Mouse (Mus musculus): ENCODE results near the gene Olfr1216. TPM values are rescaled to one million over a fixed set of nuclear protein-coding genes. Genes with fewer than 3 reads are reported as not detected.

The Olfr1216 gene
- polyA plus RNA-seq (2014; fragmentation: Illumina TruSeq; extraction: RNeasy Lipid Tissue Mini Kit (QIAGEN cat#74804); ENCODE audit: low read depth, low replicate concordance) = not detected

GRCm38 (mm10) chr2:89018240-89018639 lies at the start of gene Olfr1216:
Gene Olfr1216 (minus strand): TSS chr2:89018340.

GRCm38 (mm10) chr2:89061087-89061486 lies 42.9 kb upstream of the Olfr1216 start, which contains the start of gene Olfr1218:
Gene Olfr1218 (minus strand): TSS chr2:89061187.

GRCm38 (mm10) chr2:89031965-89032364 lies 13.8 kb upstream of the Olfr1216 start, which contains the start of gene Olfr1217:
Gene Olfr1217 (minus strand): TSS chr2:89032065.

GRCm38 (mm10) chr2:89006873-89007272 lies 11.3 kb downstream of the Olfr1216 start, which contains the start of gene Olfr1215:
Gene Olfr1215 (minus strand): TSS chr2:89006973.

GRCm38 (mm10) chr2:88992553-88992952 lies 25.6 kb downstream of the Olfr1216 start, which contains the start of gene Olfr1214:
Gene Olfr1214 (minus strand): TSS chr2:88992653.

GRCm38 (mm10) chr2:88980181-88980580 lies 38.0 kb downstream of the Olfr1216 start, which contains the start of gene Gm13762:
Gene Gm13762 (minus strand): TSS chr2:88980281.

Other genes starting within 250 kb of the Olfr1216 start
- not detected for gene Olfr1200, start 247.9 kb downstream of the Olfr1216 start, polyA plus RNA-seq (2014; fragmentation: Illumina TruSeq; extraction: RNeasy Lipid Tissue Mini Kit (QIAGEN cat#74804); ENCODE audit: low read depth, low replicate concordance)
- gene Olfr1201, start 225.3 kb downstream of the Olfr1216 start, polyA plus RNA-seq (2014; fragmentation: Illumina TruSeq; extraction: RNeasy Lipid Tissue Mini Kit (QIAGEN cat#74804); ENCODE audit: low read depth, low replicate concordance) = not detected
- not detected for gene Olfr1202, start 203.8 kb downstream of the Olfr1216 start, polyA plus RNA-seq (2014; fragmentation: Illumina TruSeq; extraction: RNeasy Lipid Tissue Mini Kit (QIAGEN cat#74804); ENCODE audit: low read depth, low replicate concordance)
- not detected for gene Olfr1205, start 188.6 kb downstream of the Olfr1216 start, polyA plus RNA-seq (2014; fragmentation: Illumina TruSeq; extraction: RNeasy Lipid Tissue Mini Kit (QIAGEN cat#74804); ENCODE audit: low read depth, low replicate concordance)
- gene Olfr1204, start 169.0 kb downstream of the Olfr1216 start, polyA plus RNA-seq (2014; fragmentation: Illumina TruSeq; extraction: RNeasy Lipid Tissue Mini Kit (QIAGEN cat#74804); ENCODE audit: low read depth, low replicate concordance) = not detected
- not detected for gene Olfr1206, start 155.1 kb downstream of the Olfr1216 start, polyA plus RNA-seq (2014; fragmentation: Illumina TruSeq; extraction: RNeasy Lipid Tissue Mini Kit (QIAGEN cat#74804); ENCODE audit: low read depth, low replicate concordance)
- not detected for gene Olfr1208, start 116.0 kb downstream of the Olfr1216 start, polyA plus RNA-seq (2014; fragmentation: Illumina TruSeq; extraction: RNeasy Lipid Tissue Mini Kit (QIAGEN cat#74804); ENCODE audit: low read depth, low replicate concordance)
- not detected for gene Olfr1209, start 103.2 kb downstream of the Olfr1216 start, polyA plus RNA-seq (2014; fragmentation: Illumina TruSeq; extraction: RNeasy Lipid Tissue Mini Kit (QIAGEN cat#74804); ENCODE audit: low read depth, low replicate concordance)
- not detected for gene Olfr1211, start 80.2 kb downstream of the Olfr1216 start, polyA plus RNA-seq (2014; fragmentation: Illumina TruSeq; extraction: RNeasy Lipid Tissue Mini Kit (QIAGEN cat#74804); ENCODE audit: low read depth, low replicate concordance)
- not detected for gene Olfr1212, start 64.4 kb downstream of the Olfr1216 start, polyA plus RNA-seq (2014; fragmentation: Illumina TruSeq; extraction: RNeasy Lipid Tissue Mini Kit (QIAGEN cat#74804); ENCODE audit: low read depth, low replicate concordance)
- not detected for gene Gm13762, start 38.1 kb downstream of the Olfr1216 start, polyA plus RNA-seq (2014; fragmentation: Illumina TruSeq; extraction: RNeasy Lipid Tissue Mini Kit (QIAGEN cat#74804); ENCODE audit: low read depth, low replicate concordance)
- not detected for gene Olfr1214, start 25.7 kb downstream of the Olfr1216 start, polyA plus RNA-seq (2014; fragmentation: Illumina TruSeq; extraction: RNeasy Lipid Tissue Mini Kit (QIAGEN cat#74804); ENCODE audit: low read depth, low replicate concordance)
- gene Olfr1215, start 11.4 kb downstream of the Olfr1216 start, polyA plus RNA-seq (2014; fragmentation: Illumina TruSeq; extraction: RNeasy Lipid Tissue Mini Kit (QIAGEN cat#74804); ENCODE audit: low read depth, low replicate concordance) = not detected
- gene Olfr1217, start 13.7 kb upstream of the Olfr1216 start, polyA plus RNA-seq (2014; fragmentation: Illumina TruSeq; extraction: RNeasy Lipid Tissue Mini Kit (QIAGEN cat#74804); ENCODE audit: low read depth, low replicate concordance) = not detected
- not detected for gene Olfr1218, start 42.8 kb upstream of the Olfr1216 start, polyA plus RNA-seq (2014; fragmentation: Illumina TruSeq; extraction: RNeasy Lipid Tissue Mini Kit (QIAGEN cat#74804); ENCODE audit: low read depth, low replicate concordance)
- gene Olfr1219, start 65.2 kb upstream of the Olfr1216 start, polyA plus RNA-seq (2014; fragmentation: Illumina TruSeq; extraction: RNeasy Lipid Tissue Mini Kit (QIAGEN cat#74804); ENCODE audit: low read depth, low replicate concordance) = not detected
- gene Olfr1220, start 88.5 kb upstream of the Olfr1216 start, polyA plus RNA-seq (2014; fragmentation: Illumina TruSeq; extraction: RNeasy Lipid Tissue Mini Kit (QIAGEN cat#74804); ENCODE audit: low read depth, low replicate concordance) = not detected
- not detected for gene Olfr1221, start 98.9 kb upstream of the Olfr1216 start, polyA plus RNA-seq (2014; fragmentation: Illumina TruSeq; extraction: RNeasy Lipid Tissue Mini Kit (QIAGEN cat#74804); ENCODE audit: low read depth, low replicate concordance)
- not detected for gene Olfr1222, start 114.7 kb upstream of the Olfr1216 start, polyA plus RNA-seq (2014; fragmentation: Illumina TruSeq; extraction: RNeasy Lipid Tissue Mini Kit (QIAGEN cat#74804); ENCODE audit: low read depth, low replicate concordance)
- not detected for gene Olfr1223, start 133.2 kb upstream of the Olfr1216 start, polyA plus RNA-seq (2014; fragmentation: Illumina TruSeq; extraction: RNeasy Lipid Tissue Mini Kit (QIAGEN cat#74804); ENCODE audit: low read depth, low replicate concordance)
- not detected for gene Olfr1224-ps1, start 145.8 kb upstream of the Olfr1216 start, polyA plus RNA-seq (2014; fragmentation: Illumina TruSeq; extraction: RNeasy Lipid Tissue Mini Kit (QIAGEN cat#74804); ENCODE audit: low read depth, low replicate concordance)
- gene Olfr1225, start 156.3 kb upstream of the Olfr1216 start, polyA plus RNA-seq (2014; fragmentation: Illumina TruSeq; extraction: RNeasy Lipid Tissue Mini Kit (QIAGEN cat#74804); ENCODE audit: low read depth, low replicate concordance) = not detected
- not detected for gene Olfr1226, start 181.7 kb upstream of the Olfr1216 start, polyA plus RNA-seq (2014; fragmentation: Illumina TruSeq; extraction: RNeasy Lipid Tissue Mini Kit (QIAGEN cat#74804); ENCODE audit: low read depth, low replicate concordance)
- gene Olfr1228, start 235.7 kb upstream of the Olfr1216 start, polyA plus RNA-seq (2014; fragmentation: Illumina TruSeq; extraction: RNeasy Lipid Tissue Mini Kit (QIAGEN cat#74804); ENCODE audit: low read depth, low replicate concordance) = not detected